Comparison of ENCODE assay signal across 8 mouse cellular contexts in genomic region chr9:21225415-21225758, GRCm38 (mm10). TPM values are rescaled to one million over a fixed set of nuclear protein-coding genes. Genes with fewer than 3 reads are reported as not detected.
DNase-seq lines count a peak whose midpoint lies in the region; ATAC-seq and TF ChIP-seq lines count a peak whose summit lies in the region.

No protein-coding gene starts in this region.

- no peak for TF ChIP-seq POLR2A in small intestine, adult 2 months (IDR thresholded peaks at IDR 0.05; ENCODE audit: low read depth, low read length)

- peaks cover 9% of the 10 kb centered on the region; the same call in 1 of the 2 replicates for H3K4me1 ChIP-seq in lung, embryonic 16.5 days (replicated peaks; ENCODE audit: control insufficient read depth, insufficient read depth, low read length)
- H3K4me1 ChIP-seq in forebrain, embryonic 12.5 days: peaks cover 27% of the 10 kb centered on the region
- peaks cover 24% of the 10 kb centered on the region for H3K4me1 ChIP-seq in limb, embryonic 13.5 days
- peaks cover 14% of the 10 kb centered on the region for H3K4me1 ChIP-seq in small intestine, adult 2 months (ENCODE audit: control insufficient read depth, insufficient read depth, insufficient read length, low read length)

- TF ChIP-seq CTCF in small intestine, adult 2 months (IDR thresholded peaks at IDR 0.05; ENCODE audit: extremely low read depth, insufficient read length, insufficient replicate concordance, low read depth, low read length): no peak

- no peak for DNase-seq in lung, postnatal 25 days (ENCODE audit: low spot score)
- no peak for DNase-seq in adrenal gland, adult 2 months
- no peak for DNase-seq in cerebellum, adult 9-11 months

- no peaks in the 10 kb centered on the region for H3K9me3 ChIP-seq in lung, embryonic 16.5 days (ENCODE audit: control insufficient read depth, low read length)
- peaks cover 4% of the 10 kb centered on the region; the same call in 1 of the 2 replicates for H3K9me3 ChIP-seq in forebrain, embryonic 12.5 days
- no peaks in the 10 kb centered on the region for H3K9me3 ChIP-seq in limb, embryonic 13.5 days

- no peak for ATAC-seq in lung, embryonic 16.5 days (ENCODE audit: low read depth)
- no peak for ATAC-seq in forebrain, embryonic 12.5 days (ENCODE audit: low FRiP score)
- ATAC-seq in limb, embryonic 13.5 days (ENCODE audit: low FRiP score, low read depth): no peak
- no peak for ATAC-seq in megakaryocyte progenitor cell, adult 5-6 weeks (replicated peaks; ENCODE audit: poor library complexity)

- no peaks in the 10 kb centered on the region for H3K27me3 ChIP-seq in lung, embryonic 16.5 days (ENCODE audit: control insufficient read depth, insufficient read depth, low read depth, low read length)
- peaks cover 15% of the 10 kb centered on the region; the same call in 1 of the 2 replicates for H3K27me3 ChIP-seq in forebrain, embryonic 12.5 days
- H3K27me3 ChIP-seq in limb, embryonic 13.5 days: no peaks in the 10 kb centered on the region
- H3K27me3 ChIP-seq in small intestine, adult 2 months (ENCODE audit: control insufficient read depth, insufficient read depth, low read length): no peaks in the 10 kb centered on the region

- H3K4me3 ChIP-seq in lung, embryonic 16.5 days (ENCODE audit: low read length): peak overlapping the region; percentile 42
- H3K4me3 ChIP-seq in forebrain, embryonic 12.5 days (replicated peaks): no peak overlapping the region
- peak overlapping the region; percentile 34 for H3K4me3 ChIP-seq in limb, embryonic 13.5 days
- peak overlapping the region; percentile 63 for H3K4me3 ChIP-seq in small intestine, adult 2 months (ENCODE audit: low read depth, low read length)

- peak overlapping the region; percentile 60 for H3K4me2 ChIP-seq in lung, embryonic 16.5 days (ENCODE audit: low read depth, low read length)
- H3K4me2 ChIP-seq in forebrain, embryonic 12.5 days: peak overlapping the region; percentile 41
- H3K4me2 ChIP-seq in limb, embryonic 13.5 days (replicated peaks): peak overlapping the region; percentile 60

- H3K27ac ChIP-seq in lung, embryonic 16.5 days (ENCODE audit: low read length): no peak overlapping the region
- H3K27ac ChIP-seq in forebrain, embryonic 12.5 days: no peak overlapping the region
- H3K27ac ChIP-seq in limb, embryonic 13.5 days: no peak overlapping the region
- peak overlapping the region; percentile 19 for H3K27ac ChIP-seq in small intestine, adult 2 months (ENCODE audit: insufficient read depth, low read depth, low read length)

- 9% methylated on average over 7 of the region's 7 CpGs for WGBS in lung, embryonic 16.5 days
- 23% methylated on average over 7 of the region's 7 CpGs for WGBS in forebrain, embryonic 12.5 days
- WGBS in limb, embryonic 13.5 days: 5% methylated on average over 7 of the region's 7 CpGs
- WGBS in small intestine, adult 2 months: 6% methylated on average over 7 of the region's 7 CpGs

- H3K36me3 ChIP-seq in lung, embryonic 16.5 days (ENCODE audit: control insufficient read depth, insufficient read depth, low read length): no peaks in the 10 kb centered on the region; the same call in 1 of the 2 replicates
- peaks cover 12% of the 10 kb centered on the region for H3K36me3 ChIP-seq in forebrain, embryonic 12.5 days (replicated peaks)
- peaks cover 18% of the 10 kb centered on the region for H3K36me3 ChIP-seq in limb, embryonic 13.5 days
- H3K36me3 ChIP-seq in small intestine, adult 2 months (ENCODE audit: control insufficient read depth, insufficient read depth, low read length): peaks cover 11% of the 10 kb centered on the region

- peak overlapping the region; percentile 51; the same call in 1 of the 2 replicates for H3K9ac ChIP-seq in lung, embryonic 16.5 days (ENCODE audit: low read length)
- no peak overlapping the region for H3K9ac ChIP-seq in forebrain, embryonic 12.5 days
- peak overlapping the region; percentile 56 for H3K9ac ChIP-seq in limb, embryonic 13.5 days

RNA-seq across cellular contexts. Expression of gene Keap1, which starts 13.8 kb away (rescaled TPM):
- 60.4 and 61.3 TPM in 2 replicates for polyA plus RNA-seq in lung, embryonic 16.5 days (2015; fragmentation: Nextera tagmentation; extraction: Ambion mirVana)
- polyA plus RNA-seq in forebrain, embryonic 12.5 days (2016; fragmentation: Nextera tagmentation; extraction: Ambion mirVana): 47.5 and 49.6 TPM in 2 replicates
- 79.7 and 82.5 TPM in 2 replicates for polyA plus RNA-seq in limb, embryonic 13.5 days (2015; fragmentation: Nextera tagmentation; extraction: Ambion mirVana)
- 56.6 and 103 TPM in 2 replicates for polyA plus RNA-seq in small intestine, adult 2 months (2012; rRNA removed)
- 10 to 100 TPM; 36.6 to 56.5 TPM for total RNA-seq in adrenal gland, adult 2 months (2021)
- 132 and 142 TPM in 2 replicates for polyA plus RNA-seq in adrenal gland, adult 2 months (2012; rRNA removed)
- total RNA-seq in megakaryocyte progenitor cell, adult 5-6 weeks (2015): 17.2 and 18.3 TPM in 2 replicates
- total RNA-seq in megakaryocyte progenitor cell, adult 5-6 weeks (2017): 35.3 and 38.4 TPM in 2 replicates

RNA-seq across cellular contexts. Expression of gene S1pr5, which starts 22.9 kb away (rescaled TPM):
- polyA plus RNA-seq in lung, embryonic 16.5 days (2015; fragmentation: Nextera tagmentation; extraction: Ambion mirVana): 0.11 and 0.21 TPM in 2 replicates
- 0.33 and 0.38 TPM in 2 replicates for polyA plus RNA-seq in forebrain, embryonic 12.5 days (2016; fragmentation: Nextera tagmentation; extraction: Ambion mirVana)
- 0.77 and 0.83 TPM in 2 replicates for polyA plus RNA-seq in limb, embryonic 13.5 days (2015; fragmentation: Nextera tagmentation; extraction: Ambion mirVana)
- 0.08 and 0.18 TPM in 2 replicates for polyA plus RNA-seq in small intestine, adult 2 months (2012; rRNA removed)
- 1 to 10 TPM in 1 of 2 experiments, under 1 TPM in 1; 0.66 to 1.9 TPM for total RNA-seq in adrenal gland, adult 2 months (2021)
- 1.2 and 1.4 TPM in 2 replicates for polyA plus RNA-seq in adrenal gland, adult 2 months (2012; rRNA removed)
- total RNA-seq in megakaryocyte progenitor cell, adult 5-6 weeks (2015): 0.10 TPM in 1 of 2 replicates, not detected in the other
- 0.29 TPM in 1 of 2 replicates, not detected in the other for total RNA-seq in megakaryocyte progenitor cell, adult 5-6 weeks (2017)

RNA-seq across cellular contexts. Expression of gene Atg4d, which starts 39.7 kb away (rescaled TPM):
- polyA plus RNA-seq in lung, embryonic 16.5 days (2015; fragmentation: Nextera tagmentation; extraction: Ambion mirVana): 39.9 and 42.3 TPM in 2 replicates
- 47.4 and 50.7 TPM in 2 replicates for polyA plus RNA-seq in forebrain, embryonic 12.5 days (2016; fragmentation: Nextera tagmentation; extraction: Ambion mirVana)
- 31.4 and 32.8 TPM in 2 replicates for polyA plus RNA-seq in limb, embryonic 13.5 days (2015; fragmentation: Nextera tagmentation; extraction: Ambion mirVana)
- 70.1 and 144 TPM in 2 replicates for polyA plus RNA-seq in small intestine, adult 2 months (2012; rRNA removed)
- 10 to 100 TPM; 25.9 to 47.0 TPM for total RNA-seq in adrenal gland, adult 2 months (2021)
- 36.2 and 42.9 TPM in 2 replicates for polyA plus RNA-seq in adrenal gland, adult 2 months (2012; rRNA removed)
- 3.9 and 5.0 TPM in 2 replicates for total RNA-seq in megakaryocyte progenitor cell, adult 5-6 weeks (2015)
- total RNA-seq in megakaryocyte progenitor cell, adult 5-6 weeks (2017): 6.1 and 7.0 TPM in 2 replicates

RNA-seq across cellular contexts. Expression of gene Pde4a, which starts 59.9 kb away (rescaled TPM):
- polyA plus RNA-seq in lung, embryonic 16.5 days (2015; fragmentation: Nextera tagmentation; extraction: Ambion mirVana): 9.7 and 11.0 TPM in 2 replicates
- polyA plus RNA-seq in forebrain, embryonic 12.5 days (2016; fragmentation: Nextera tagmentation; extraction: Ambion mirVana): 12.8 and 14.5 TPM in 2 replicates
- 5.4 and 6.1 TPM in 2 replicates for polyA plus RNA-seq in limb, embryonic 13.5 days (2015; fragmentation: Nextera tagmentation; extraction: Ambion mirVana)
- 5.1 and 7.1 TPM in 2 replicates for polyA plus RNA-seq in small intestine, adult 2 months (2012; rRNA removed)
- total RNA-seq in adrenal gland, adult 2 months (2021): 10 to 100 TPM in 1 of 2 experiments, 1 to 10 TPM in 1; 8.8 to 17.7 TPM
- 13.2 and 15.6 TPM in 2 replicates for polyA plus RNA-seq in adrenal gland, adult 2 months (2012; rRNA removed)
- 11.8 and 15.2 TPM in 2 replicates for total RNA-seq in megakaryocyte progenitor cell, adult 5-6 weeks (2015)
- 4.0 and 5.0 TPM in 2 replicates for total RNA-seq in megakaryocyte progenitor cell, adult 5-6 weeks (2017)
